Mouse (Mus musculus): Measurements from ENCODE around the gene Olfr58.
"Not testable (repeated sequence)": the region's sequence is repeated elsewhere in the genome, so short reads cannot be mapped to it uniquely, and the experiment has no call there.

Gene Olfr58

GRCm38 (mm10) chr9:19779983-19780382, at the start of gene Olfr58:
Gene Olfr58 (plus strand): TSS chr9:19780283.
- no peak for DNase-seq

- no peak for DNase-seq
Observed at GRCm38 (mm10) chr9:19769136-19769535, 10.9 kb upstream of the Olfr58 start.

- no peak for DNase-seq
Observed at GRCm38 (mm10) chr9:19769701-19770100, 10.4 kb upstream of the Olfr58 start.

- no peak for DNase-seq
Observed at GRCm38 (mm10) chr9:19803000-19803399, 22.9 kb downstream of the Olfr58 start.

GRCm38 (mm10) chr9:19804606-19805005, 24.5 kb downstream of the Olfr58 start, which contains the start of gene Olfr859:
Gene Olfr859 (plus strand): TSS chr9:19804906.
- not testable (repeated sequence) for DNase-seq

All from thymus, postnatal 4 days (tissue).